Mouse (Mus musculus): ENCODE results near the gene Trpm3.

- no peak for TF ChIP-seq CTCF (IDR thresholded peaks at IDR 0.05; ENCODE audit: insufficient read depth, low read length)
- TF ChIP-seq POLR2A (IDR thresholded peaks at IDR 0.05; ENCODE audit: borderline replicate concordance, extremely low read depth, low read depth, low read length), result no peak
Measured at GRCm38 (mm10) chr19:22939836-22940235, 801.0 kb downstream of the Trpm3 start.

Measured in lung, adult 2 months (tissue).